Mouse (Mus musculus) MEL (cell line): ENCODE results near the gene Zfp654. TPM values are rescaled to one million over a fixed set of nuclear protein-coding genes. Genes with fewer than 3 reads are reported as not detected.

Source experiments
- DNase-seq: peaks from one replicate; pipeline ENCODE4 v3.0.0; 2011; ENCODE audit warnings: low read depth, low spot score
- H3K27ac ChIP-seq: 2 replicates; pipeline ENCODE4 v1.5.1; 2012; ENCODE audit warnings: low read depth, mild to moderate bottlenecking, control low read depth, low read length, moderate library complexity; ENCODE audit not compliant: control insufficient read depth
- H3K27me3 ChIP-seq, 2 experiments: fragments of 150-350 bp in 1 of 2; sonication (generic) in 1 of 2; 2 replicates each; pipeline ENCODE4 v1.6.1; 2012; ENCODE audit warnings: low read length in 2 of 2, mild to moderate bottlenecking in 2 of 2, improper control_type of control experiment in 1 of 2, moderate library complexity in 1 of 2; ENCODE audit not compliant: insufficient read depth in 2 of 2, control insufficient read depth in 1 of 2
- H3K36me3 ChIP-seq, 2 experiments: 2 replicates each; pipeline ENCODE4 v1.6.1; 2012 to 2014; ENCODE audit warnings: low read length in 2 of 2, improper control_type of control experiment in 1 of 2, inconsistent platforms in 1 of 2, mild to moderate bottlenecking in 1 of 2; ENCODE audit not compliant: insufficient read depth in 2 of 2, control insufficient read depth in 1 of 2
- H3K4me1 ChIP-seq, 2 experiments: fragments of 150-350 bp in 1 of 2; sonication (generic) in 1 of 2; 2 replicates each; pipeline ENCODE4 v1.6.1; 2012; ENCODE audit warnings: low read length in 2 of 2, improper control_type of control experiment in 1 of 2, mild to moderate bottlenecking in 1 of 2; ENCODE audit not compliant: insufficient read depth in 2 of 2, control insufficient read depth in 1 of 2
- H3K4me3 ChIP-seq, 2 experiments: fragments of 150-350 bp in 1 of 2; sonication (generic) in 1 of 2; 2 replicates each; pipeline ENCODE4 v1.5.1; 2012; ENCODE audit warnings: low read depth in 2 of 2, low read length in 2 of 2, mild to moderate bottlenecking in 2 of 2, moderate library complexity in 2 of 2, control low read depth in 1 of 2, improper control_type of control experiment in 1 of 2; ENCODE audit not compliant: control insufficient read depth in 1 of 2, insufficient read depth in 1 of 2
- H3K79me2 ChIP-seq: 2 replicates; pipeline ENCODE4 v1.6.1; 2012; ENCODE audit warnings: mild to moderate bottlenecking, low read length, moderate library complexity; ENCODE audit not compliant: control insufficient read depth, poor library complexity, insufficient read depth
- H3K9ac ChIP-seq: 2 replicates; pipeline ENCODE4 v1.6.1; 2012; ENCODE audit warnings: low read depth, mild to moderate bottlenecking, control low read depth, low read length, moderate library complexity; ENCODE audit not compliant: control insufficient read depth, poor library complexity, severe bottlenecking
- H3K9me3 ChIP-seq: fragments of 150-350 bp; sonication (generic); replicated peaks from 2 replicates; pipeline ENCODE4 v1.6.1; 2012; ENCODE audit warnings: mild to moderate bottlenecking, low read length, improper control_type of control experiment, moderate library complexity; ENCODE audit not compliant: insufficient read depth
- BHLHE40 ChIP-seq: IDR thresholded peaks from 2 replicates; pipeline ENCODE4 v1.6.1; 2012; ENCODE audit warnings: low read depth, mild to moderate bottlenecking, inconsistent platforms, low read length, improper control_type of control experiment, borderline replicate concordance
- CHD1 ChIP-seq: IDR thresholded peaks from 2 replicates; pipeline ENCODE4 v1.6.1; 2012; ENCODE audit warnings: low read depth, mild to moderate bottlenecking, inconsistent platforms, low read length, improper control_type of control experiment
- ELF1 ChIP-seq: IDR thresholded peaks from 2 replicates; pipeline ENCODE4 v1.6.1; 2014; ENCODE audit warnings: low read depth, mild to moderate bottlenecking, inconsistent platforms, low read length, improper control_type of control experiment, moderate library complexity
- EP300 ChIP-seq, 2 experiments: IDR thresholded peaks; 2 replicates each; pipeline ENCODE4 v1.6.1; 2011; ENCODE audit warnings: improper control_type of control experiment in 2 of 2, low read length in 2 of 2, low read depth in 1 of 2, mild to moderate bottlenecking in 1 of 2
- ETS1 ChIP-seq: IDR thresholded peaks from 2 replicates; pipeline ENCODE4 v1.6.1; 2012; ENCODE audit warnings: low read depth, mild to moderate bottlenecking, inconsistent platforms, low read length, improper control_type of control experiment, moderate library complexity
- GABPA ChIP-seq: IDR thresholded peaks from 2 replicates; pipeline ENCODE4 v1.6.1; 2012; ENCODE audit warnings: low read depth, mild to moderate bottlenecking, inconsistent platforms, low read length, improper control_type of control experiment, moderate library complexity
- GATA1 ChIP-seq: IDR thresholded peaks from 2 replicates; pipeline ENCODE4 v1.6.1; 2011; ENCODE audit warnings: low read depth, low read length, improper control_type of control experiment
- HCFC1 ChIP-seq: IDR thresholded peaks from 2 replicates; pipeline ENCODE4 v1.6.1; 2012; ENCODE audit warnings: low read depth, mild to moderate bottlenecking, inconsistent platforms, low read length, improper control_type of control experiment, moderate library complexity
- KAT2A ChIP-seq: conservative IDR thresholded peaks from 2 replicates; pipeline ENCODE4 v1.6.1; 2012; ENCODE audit warnings: low read depth, low read length, improper control_type of control experiment, inconsistent platforms
- MAFK ChIP-seq: IDR thresholded peaks from 2 replicates; pipeline ENCODE4 v1.6.1; 2011; ENCODE audit warnings: low read depth, mild to moderate bottlenecking, low read length, improper control_type of control experiment, borderline replicate concordance
- NRF1 ChIP-seq: IDR thresholded peaks from 2 replicates; pipeline ENCODE4 v1.6.1; 2014; ENCODE audit warnings: low read depth, mild to moderate bottlenecking, inconsistent platforms, low read length, improper control_type of control experiment, moderate library complexity; ENCODE audit not compliant: poor library complexity, insufficient read depth, severe bottlenecking
- POLR2A ChIP-seq, 2 experiments: IDR thresholded peaks; 2 replicates each; pipeline ENCODE4 v1.6.1; 2011 to 2012; ENCODE audit warnings: low read length in 2 of 2, mild to moderate bottlenecking in 2 of 2, control low read depth in 1 of 2, improper control_type of control experiment in 1 of 2, low read depth in 1 of 2, moderate library complexity in 1 of 2; ENCODE audit not compliant: control insufficient read depth in 1 of 2, insufficient read depth in 1 of 2, poor library complexity in 1 of 2
- RAD21 ChIP-seq: IDR thresholded peaks from 2 replicates; pipeline ENCODE4 v1.6.1; 2011; ENCODE audit warnings: mild to moderate bottlenecking, low read depth, low read length, improper control_type of control experiment
- RCOR1 ChIP-seq: IDR thresholded peaks from 2 replicates; pipeline ENCODE4 v1.6.1; 2012; ENCODE audit warnings: low read depth, mild to moderate bottlenecking, inconsistent platforms, low read length, improper control_type of control experiment
- SIN3A ChIP-seq: IDR thresholded peaks from 2 replicates; pipeline ENCODE4 v1.6.1; 2012; ENCODE audit warnings: low read length, improper control_type of control experiment, inconsistent platforms
- TBP ChIP-seq: IDR thresholded peaks from 2 replicates; pipeline ENCODE4 v1.8.0; 2011; ENCODE audit warnings: low read depth, low read length, improper control_type of control experiment
- TCF12 ChIP-seq: IDR thresholded peaks from 2 replicates; pipeline ENCODE4 v1.6.1; 2014; ENCODE audit warnings: low read depth, mild to moderate bottlenecking, inconsistent platforms, low read length, improper control_type of control experiment, moderate library complexity
- ZKSCAN1 ChIP-seq: IDR thresholded peaks from 2 replicates; pipeline ENCODE4 v1.6.1; 2012; ENCODE audit warnings: low read depth, mild to moderate bottlenecking, inconsistent platforms, low read length, improper control_type of control experiment, moderate library complexity
- ZNF384 ChIP-seq: IDR thresholded peaks from 2 replicates; pipeline ENCODE4 v1.6.1; 2012; ENCODE audit warnings: low read depth, mild to moderate bottlenecking, inconsistent platforms, low read length, improper control_type of control experiment
- polyA plus RNA-seq, 2 experiments: library from polyadenylated mRNA; stranded (reverse) in 1 of 2; unstranded in 1 of 2; fragments of >175 nt in 1 of 2; fragments of >200 nt in 1 of 2; gene quantifications; 2 replicates each; pipeline versions ENCODE4 v1.2.1 to v1.2.4; 2012; ENCODE audit warnings: low replicate concordance in 2 of 2, low read depth in 1 of 2; ENCODE audit not compliant: insufficient read length in 2 of 2, insufficient read depth in 1 of 2, missing spikeins in 1 of 2
- total RNA-seq: library from RNA; depleted of rRNA; stranded (reverse); fragments of 300-350 nt; gene quantifications from 2 replicates; pipeline ENCODE4 v1.2.3, GENCODE M21; 2012

Gene Zfp654
- total and polyA plus RNA-seq, 3 experiments: 5.0 to 61.6 (median 6.9) TPM

DNA sequence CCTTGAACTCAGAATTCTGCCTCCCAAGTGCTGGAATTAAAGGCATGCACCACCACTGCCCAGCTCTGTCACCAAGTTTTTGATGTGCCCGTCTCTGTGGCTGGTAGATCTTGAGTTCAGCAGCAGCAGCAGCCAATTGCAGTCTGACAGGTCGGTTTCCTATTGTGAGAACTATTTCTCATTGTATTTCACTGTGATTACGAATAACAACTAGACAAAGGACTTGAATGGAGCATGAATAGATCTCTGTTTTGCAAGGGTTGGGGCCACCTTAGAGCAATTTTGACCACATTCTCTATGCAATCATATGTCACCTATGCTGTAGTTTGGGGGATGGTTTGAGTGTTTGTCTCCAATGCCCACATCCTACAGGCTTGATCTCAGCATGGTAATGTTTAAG lies 29.5 kb upstream of the Zfp654 start:
- Histone ChIP-seq H3K9me3 (no peaks in the 10 kb centered on the region), H3K4me1 (peaks cover 6 to 23% of the 10 kb centered on the region in 2 experiments), H3K36me3 (peaks cover 0 to 27% of the 10 kb centered on the region in 2 experiments; a peak in 2 of 4 replicates), H3K27ac (no peak overlapping the region), H3K4me3 (no peak overlapping the region), H3K27me3 (no peaks in the 10 kb centered on the region), H3K9ac (no peak overlapping the region), H3K79me2 (no peaks in the 10 kb centered on the region)
- no peak for DNase-seq
- no peak for TF ChIP-seq BHLHE40
- no peak for TF ChIP-seq ZKSCAN1
- TF ChIP-seq NRF1: no peak
- TF ChIP-seq ELF1: no peak
- TF ChIP-seq POLR2A (IDR thresholded peaks at IDR 0.05; ENCODE audit: control insufficient read depth in 1 of 2, insufficient read depth in 1 of 2, low read depth in 1 of 2, low read length in 2 of 2, poor library complexity in 1 of 2): no peak
- TF ChIP-seq HCFC1: no peak
- TF ChIP-seq CHD1: no peak
- TF ChIP-seq RAD21: no peak

DNA sequence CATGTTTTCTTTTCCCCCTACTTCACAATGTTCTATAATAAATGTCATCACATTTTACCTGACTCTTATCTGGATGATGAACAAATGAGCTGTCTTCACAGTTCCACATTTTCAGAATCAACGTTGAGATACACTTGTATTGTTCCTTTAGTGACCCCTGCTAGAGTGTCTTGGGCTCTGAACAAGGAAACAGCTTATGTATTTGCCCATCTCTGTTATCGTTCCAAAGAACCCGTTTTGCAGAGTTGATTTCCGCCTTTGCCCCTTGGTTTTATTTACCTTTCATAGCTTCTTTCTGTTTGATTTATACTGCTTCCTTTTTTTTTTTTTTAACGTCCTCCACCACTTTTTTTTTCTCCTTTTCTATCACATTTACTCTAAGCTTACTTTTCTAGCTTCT lies 28.3 kb upstream of the Zfp654 start:
- no peaks in the 10 kb centered on the region for H3K9me3 ChIP-seq
- peak; percentile 61 for DNase-seq
- no peaks in the 10 kb centered on the region for H3K79me2 ChIP-seq
- H3K4me3 ChIP-seq: peak overlapping the region; percentile 33 to 42
- H3K36me3 ChIP-seq: peaks cover 0 to 28% of the 10 kb centered on the region in 2 experiments; a peak in 2 of 4 replicates
- H3K4me1 ChIP-seq: peaks cover 3 to 23% of the 10 kb centered on the region in 2 experiments
- no peaks in the 10 kb centered on the region for H3K27me3 ChIP-seq
- TF ChIP-seq GATA1 (peak; percentile 41), TCF12 (no peak), EP300 (IDR thresholded peaks at IDR 0.05; ENCODE audit: low read depth in 1 of 2, low read length in 2 of 2) (peak; percentile 56 to 60), TBP (peak; percentile 4; the same call in 1 of the 2 replicates), ETS1 (0 out of 2 replicates have a peak, but pooled peaks have one; percentile 5), ELF1 (peak; percentile 48; the same call in 1 of the 2 replicates), ZNF384 (peak; percentile 95), MAFK (no peak), RCOR1 (peak; percentile 63; the same call in 1 of the 2 replicates), SIN3A (peak; percentile 53; the same call in 1 of the 2 replicates), GABPA (no peak), CHD1 (no peak), KAT2A (no peak)
- TF ChIP-seq, all 39 proteins: peak for 8
- Histone ChIP-seq H3K27ac (peak overlapping the region; percentile 62), H3K9ac (peak overlapping the region; percentile 54)
